Mouse (Mus musculus) CD4-positive helper T cell, adult 2 months (primary cell): ENCODE results near the gene Ndufa12.

Experiments
- DNase-seq: peaks from one replicate; pipeline ENCODE4 v3.0.0-alpha.2; 2012; ENCODE audit warnings: low read depth, missing footprints, low spot score

Ndufa12 gene

GRCm38 (mm10) chr10:94198482-94199405, at the start of gene Ndufa12:
Gene Ndufa12, plus strand, starts transcription at chr10:94198720.
- peak; percentile 94 for DNase-seq

- DNase-seq: no peak
Measured at GRCm38 (mm10) chr10:94151488-94151887, 47.0 kb upstream of the Ndufa12 start.

GRCm38 (mm10) chr10:94153841-94154240, 44.7 kb upstream of the Ndufa12 start:
- DNase-seq: no peak

GRCm38 (mm10) chr10:94158962-94159361, 39.6 kb upstream of the Ndufa12 start:
- DNase-seq: no peak

- no peak for DNase-seq
Measured at GRCm38 (mm10) chr10:94159406-94159805, 39.1 kb upstream of the Ndufa12 start.

GRCm38 (mm10) chr10:94161051-94161765, 37.3 kb upstream of the Ndufa12 start:
- no peak for DNase-seq

GRCm38 (mm10) chr10:94162031-94162430, 36.5 kb upstream of the Ndufa12 start:
- no peak for DNase-seq

GRCm38 (mm10) chr10:94164104-94164845, 34.2 kb upstream of the Ndufa12 start:
- no peak for DNase-seq

- no peak for DNase-seq
Measured at GRCm38 (mm10) chr10:94165426-94165825, 33.1 kb upstream of the Ndufa12 start.

GRCm38 (mm10) chr10:94167051-94167750, 31.3 kb upstream of the Ndufa12 start:
- DNase-seq: no peak

GRCm38 (mm10) chr10:94171440-94172130, 26.9 kb upstream of the Ndufa12 start:
- DNase-seq: no peak

- DNase-seq: no peak
Measured at GRCm38 (mm10) chr10:94172137-94172536, 26.4 kb upstream of the Ndufa12 start.

GRCm38 (mm10) chr10:94172706-94173105, 25.8 kb upstream of the Ndufa12 start:
- DNase-seq: no peak

- DNase-seq: no peak
Measured at GRCm38 (mm10) chr10:94174652-94175051, 23.9 kb upstream of the Ndufa12 start.

- no peak for DNase-seq
Measured at GRCm38 (mm10) chr10:94183199-94183598, 15.3 kb upstream of the Ndufa12 start.

GRCm38 (mm10) chr10:94204973-94205372, 6.5 kb downstream of the Ndufa12 start:
- no peak for DNase-seq

- no peak for DNase-seq
Measured at GRCm38 (mm10) chr10:94210718-94211618, 12.4 kb downstream of the Ndufa12 start.

GRCm38 (mm10) chr10:94211725-94212124, 13.2 kb downstream of the Ndufa12 start:
- DNase-seq: peak; percentile 34

GRCm38 (mm10) chr10:94225026-94225750, 26.7 kb downstream of the Ndufa12 start:
- DNase-seq: no peak
